Mouse (Mus musculus) adrenal gland, postnatal 36 days (tissue): ENCODE data around the gene Slc26a1. TPM values are rescaled to one million over a fixed set of nuclear protein-coding genes. Genes with fewer than 3 reads are reported as not detected.

Source experiments
- DNase-seq, 2 experiments: peaks; one replicate each; pipeline ENCODE4 v3.0.0; 2021; ENCODE audit warnings: mixed read lengths in 1 of 2
- long read RNA-seq, 2 experiments: library from polyadenylated mRNA; stranded (forward); transcript quantifications; one replicate each; pipeline ENCODE4 v2.0.0; 2021; ENCODE audit warnings: borderline sequencing depth in 2 of 2
- total RNA-seq, 2 experiments: library from RNA; stranded (reverse); gene quantifications; 2 replicates each; pipeline ENCODE4 v1.2.3; 2021

The Slc26a1 gene
- under 1 TPM in 1 of 2 experiments, not detected in 1; 0.30 TPM for total RNA-seq
- long read RNA-seq, experiment 1, result 0 reads
- long read RNA-seq, experiment 2, result 0 reads

DNA sequence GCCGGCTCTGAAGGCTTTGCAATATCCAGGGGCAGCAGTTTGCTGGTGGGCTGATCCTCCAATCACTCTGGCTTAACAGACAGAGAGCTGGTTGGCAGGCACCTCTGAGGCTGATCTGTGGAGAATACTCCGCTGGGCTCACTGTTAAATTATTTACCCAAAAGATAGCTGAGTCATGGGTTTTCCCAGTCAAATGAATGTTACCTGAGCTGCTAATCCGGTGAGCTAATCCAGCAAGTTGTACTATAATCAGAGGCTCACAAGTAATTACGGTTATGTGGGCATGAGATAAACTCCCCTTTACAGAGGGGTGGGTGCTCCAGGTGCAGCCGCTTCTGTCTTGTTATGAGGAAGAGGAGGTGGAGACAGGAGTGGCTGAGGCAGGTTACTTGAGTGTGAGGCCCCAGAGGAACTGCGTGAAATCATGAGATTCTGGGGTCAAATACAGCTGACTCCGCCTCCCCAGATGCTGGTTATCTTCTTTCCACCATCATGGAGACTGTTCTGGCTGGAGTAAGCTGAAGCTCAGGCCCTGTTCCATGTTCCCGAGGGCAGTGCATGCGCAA is at the start of gene Slc26a1:
TSS of gene Slc26a1 (minus strand) at position 319 of the 566 bp plus-strand sequence.
- DNase-seq, result no peak

DNA sequence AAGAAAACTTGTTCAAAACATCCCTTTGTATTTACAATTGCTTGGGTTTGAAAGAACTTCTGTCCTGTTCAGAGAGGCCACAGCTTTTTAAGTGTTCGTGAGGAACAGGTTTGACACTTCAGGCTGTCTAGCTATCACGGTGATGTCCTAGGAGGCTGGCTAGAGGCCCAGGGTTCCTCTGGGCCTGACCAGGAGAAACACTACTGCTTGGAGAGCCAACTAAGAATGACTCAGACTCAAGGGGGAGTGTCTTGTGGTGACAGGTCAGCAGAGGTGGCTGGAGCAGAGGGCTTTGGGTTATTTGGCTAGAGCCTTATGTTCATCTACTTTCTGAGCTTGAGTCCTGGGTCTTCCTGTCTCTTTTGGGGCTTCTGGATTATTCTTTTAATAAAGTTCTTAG is 48.6 kb upstream of the Slc26a1 start:
- peak; percentile 73 to 77 for DNase-seq

DNA sequence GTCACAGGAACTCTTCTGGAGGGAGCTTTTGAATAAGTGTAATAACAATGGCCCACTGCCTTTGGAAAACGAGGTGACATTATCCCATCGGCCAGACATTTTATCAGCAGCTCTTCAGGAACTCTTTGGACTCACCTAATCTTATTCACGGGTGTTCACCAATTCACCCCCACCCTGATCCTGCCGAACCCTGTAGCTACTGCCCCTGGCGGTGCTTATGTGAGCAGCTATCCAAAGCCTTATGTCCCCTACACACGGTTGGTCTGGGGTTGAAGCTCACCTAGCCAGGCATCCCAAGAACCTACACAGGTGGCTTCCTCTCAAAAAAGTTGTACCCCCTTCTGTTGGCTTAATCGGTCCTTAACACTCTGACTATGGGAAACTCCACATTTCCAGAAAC is 44.4 kb upstream of the Slc26a1 start:
- DNase-seq, result no peak

DNA sequence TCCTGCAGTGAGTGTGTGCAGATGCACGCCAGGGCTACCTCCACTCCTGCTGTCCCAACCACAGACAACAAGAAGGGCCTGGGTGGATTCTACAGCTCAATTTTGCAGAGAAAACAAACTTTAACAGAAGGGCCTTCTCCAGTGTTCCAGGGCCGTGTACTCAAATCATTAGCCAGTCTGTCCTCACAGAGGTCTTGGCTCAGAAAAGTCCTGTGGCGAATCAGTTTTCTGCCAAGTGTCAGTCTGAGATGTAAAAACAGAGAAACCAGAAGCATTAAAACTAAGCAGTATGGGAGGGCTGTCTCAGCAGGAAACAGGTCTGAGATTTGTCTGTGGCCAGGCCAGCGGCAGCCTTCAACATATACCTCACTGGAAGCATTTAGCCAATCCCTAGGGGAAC is 42.7 kb upstream of the Slc26a1 start:
- DNase-seq, result no peak

DNA sequence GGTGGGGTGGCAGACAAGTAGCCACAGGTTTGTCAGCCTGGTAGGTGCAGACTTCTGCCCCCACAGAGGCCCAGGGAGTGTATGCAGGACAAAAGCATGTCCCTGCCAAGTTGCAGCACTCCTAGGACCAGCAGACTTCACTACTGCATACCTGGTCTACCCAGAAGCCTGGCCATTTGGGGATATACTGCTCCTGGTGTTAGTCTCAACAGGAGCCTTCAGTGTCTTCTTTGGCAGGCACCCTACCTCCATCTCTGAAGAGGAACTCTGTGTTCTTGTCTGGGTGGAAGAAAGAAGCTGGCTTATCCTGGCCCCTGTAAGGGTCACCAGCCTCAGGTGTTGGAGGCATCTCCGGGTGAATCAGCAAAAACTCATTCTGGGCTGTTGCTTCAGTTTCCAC is 40.6 kb upstream of the Slc26a1 start:
- DNase-seq, result no peak

DNA sequence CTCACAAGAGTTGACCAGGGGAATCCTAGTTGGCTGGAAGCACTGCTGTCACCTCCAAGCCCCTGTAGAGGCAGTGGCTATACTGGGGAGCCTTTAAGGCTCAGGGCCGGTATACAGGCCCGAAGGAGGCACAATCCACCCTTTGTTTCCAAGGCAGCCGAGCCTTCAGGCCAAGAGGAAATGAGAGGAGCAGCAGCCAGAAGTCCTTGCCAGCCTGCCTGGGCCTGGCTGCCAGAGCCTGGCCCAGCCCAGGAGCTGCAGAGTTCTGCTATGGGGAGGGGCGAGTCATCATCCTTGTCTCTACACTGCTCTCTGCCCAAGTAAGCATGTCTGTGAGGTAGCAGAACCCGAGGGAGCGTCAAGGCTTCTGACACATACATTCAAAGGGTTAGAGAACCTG is 38.8 kb upstream of the Slc26a1 start:
- DNase-seq, result peak; percentile 36 to 57

DNA sequence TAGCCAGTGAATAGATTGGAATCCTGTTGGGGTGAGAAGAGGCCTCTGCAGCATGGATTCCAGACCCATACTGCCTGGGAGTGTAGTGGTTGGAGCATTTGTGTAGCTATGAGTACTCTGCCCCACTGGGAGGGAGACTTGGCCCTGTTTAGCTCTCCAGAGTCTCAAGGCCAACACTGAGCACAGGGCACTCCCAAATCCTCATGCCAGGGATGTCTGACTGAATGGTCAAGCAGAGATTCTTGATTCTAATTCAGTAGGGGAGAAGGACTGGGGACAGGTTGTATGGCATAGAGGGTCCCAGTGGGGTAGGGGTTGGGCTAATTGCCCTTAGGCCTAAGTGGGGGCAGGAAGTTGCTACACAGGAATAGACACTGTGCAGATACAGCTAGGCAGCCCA is 38.3 kb upstream of the Slc26a1 start:
- DNase-seq, result peak; percentile 33 to 58

DNA sequence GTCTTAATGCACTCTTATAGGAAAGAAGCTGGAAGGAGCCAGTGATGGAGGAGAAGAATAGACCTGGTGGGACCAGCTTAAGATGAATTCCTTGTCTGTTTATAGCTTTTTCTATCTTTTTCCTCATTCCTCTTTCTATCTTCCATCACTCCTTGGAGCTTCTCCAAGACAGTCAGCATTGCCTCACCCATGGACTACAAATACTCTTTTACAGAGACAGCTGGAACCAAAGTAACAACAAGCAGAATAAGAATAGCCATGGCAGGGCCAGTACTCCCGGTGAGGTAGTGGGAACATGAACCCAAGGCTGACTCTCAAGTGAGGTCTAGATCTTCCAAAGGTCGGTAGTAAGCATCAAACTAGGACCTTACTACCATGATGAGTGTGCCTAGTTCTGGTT is 37.7 kb upstream of the Slc26a1 start:
- no peak for DNase-seq

DNA sequence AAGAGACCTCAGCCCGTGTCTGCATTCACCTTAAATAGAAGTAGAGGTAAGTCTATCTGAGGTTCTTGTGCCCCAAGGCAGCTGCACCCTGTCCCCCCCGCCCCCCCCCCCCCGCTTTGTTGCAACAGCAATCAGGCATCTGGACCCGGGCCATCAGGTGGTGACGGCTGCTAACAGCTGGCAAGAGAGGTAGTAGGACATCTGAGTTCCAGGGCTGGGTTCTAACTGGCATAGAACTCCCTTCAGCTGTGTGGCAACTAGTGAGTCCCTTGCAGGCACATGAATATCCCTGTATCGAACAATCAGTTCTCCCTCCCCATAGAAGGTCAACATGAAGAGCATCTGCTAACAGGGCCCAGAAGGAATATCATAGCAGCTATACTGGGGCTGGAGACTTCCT is 36.6 kb upstream of the Slc26a1 start:
- DNase-seq, result peak in 1 of 2 experiments; percentile 21

DNA sequence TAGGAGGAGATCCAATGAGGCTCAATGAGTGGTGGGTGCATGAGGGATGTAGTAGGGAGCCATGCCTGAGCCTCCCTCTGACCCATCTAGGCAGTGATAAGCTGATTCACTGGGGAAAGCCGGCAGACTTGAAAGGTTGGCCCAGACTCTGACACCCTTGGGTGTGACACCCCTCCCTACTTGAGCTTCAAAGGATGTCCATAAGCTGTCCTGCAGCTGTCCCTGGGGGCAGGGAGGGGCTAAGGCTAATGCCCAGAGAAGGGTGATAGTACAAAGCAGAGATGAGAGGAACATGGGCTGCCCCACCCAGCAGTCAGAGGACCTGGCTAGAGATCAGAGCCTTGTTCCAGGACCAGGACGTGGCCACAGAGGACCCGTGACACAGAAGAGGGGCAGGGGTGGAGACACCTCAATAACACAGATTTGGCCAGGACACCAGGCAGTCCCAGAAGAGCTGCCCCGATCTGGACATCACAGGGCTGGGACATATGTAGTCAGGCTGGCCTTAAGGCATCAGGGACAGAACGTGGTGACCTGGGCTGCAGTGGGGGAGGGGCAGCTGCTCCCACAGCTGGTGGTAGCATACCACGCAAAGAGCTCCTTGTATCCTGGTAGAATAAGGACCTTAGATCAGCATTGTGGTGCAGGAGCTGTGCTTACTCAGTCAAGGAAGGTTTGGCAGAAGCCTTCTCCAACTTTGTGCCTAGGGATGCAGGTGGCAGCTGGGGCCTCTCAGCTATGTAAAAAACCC is 33.8 kb upstream of the Slc26a1 start:
- DNase-seq, result peak in 1 of 2 experiments; percentile 36

DNA sequence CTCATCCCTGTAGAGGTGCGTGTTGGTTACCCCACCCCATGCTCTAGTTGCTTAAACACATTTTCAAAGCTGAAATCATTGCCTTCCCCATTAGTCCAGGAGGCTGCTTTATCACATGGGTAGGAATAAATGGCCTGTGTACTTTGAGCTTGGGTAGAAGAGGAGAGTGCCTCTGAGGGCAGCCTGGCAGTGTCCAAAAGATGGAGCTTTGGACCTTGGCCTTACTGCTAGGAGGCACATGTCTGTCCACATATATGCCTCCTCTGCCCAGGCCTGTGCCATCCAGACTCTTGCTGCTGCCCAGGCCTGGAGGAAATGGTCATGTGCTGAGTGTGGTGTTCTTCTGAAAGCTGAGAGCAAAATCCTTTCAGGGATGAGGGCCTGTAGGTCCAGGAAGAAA is 33.0 kb upstream of the Slc26a1 start:
- DNase-seq, result no peak

DNA sequence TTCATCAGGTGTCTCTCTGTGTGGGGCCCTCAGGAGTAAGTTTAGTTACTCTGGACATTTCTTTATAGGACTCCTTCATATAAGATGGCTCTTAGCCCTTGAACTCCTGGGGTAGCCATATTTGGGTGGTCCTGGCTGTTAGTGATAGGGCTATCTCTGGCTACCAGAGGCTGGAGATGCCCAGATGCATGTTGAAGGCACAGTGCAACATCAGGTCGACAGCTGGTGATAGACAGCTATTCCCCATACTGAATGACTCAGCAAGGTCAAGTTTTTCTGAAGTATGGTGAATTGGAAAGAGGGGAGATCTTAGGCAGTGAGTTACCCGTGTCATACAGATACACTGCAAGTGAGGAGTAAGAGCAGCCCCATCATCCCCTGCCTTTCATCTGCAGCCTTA is 32.4 kb upstream of the Slc26a1 start:
- DNase-seq, result no peak

DNA sequence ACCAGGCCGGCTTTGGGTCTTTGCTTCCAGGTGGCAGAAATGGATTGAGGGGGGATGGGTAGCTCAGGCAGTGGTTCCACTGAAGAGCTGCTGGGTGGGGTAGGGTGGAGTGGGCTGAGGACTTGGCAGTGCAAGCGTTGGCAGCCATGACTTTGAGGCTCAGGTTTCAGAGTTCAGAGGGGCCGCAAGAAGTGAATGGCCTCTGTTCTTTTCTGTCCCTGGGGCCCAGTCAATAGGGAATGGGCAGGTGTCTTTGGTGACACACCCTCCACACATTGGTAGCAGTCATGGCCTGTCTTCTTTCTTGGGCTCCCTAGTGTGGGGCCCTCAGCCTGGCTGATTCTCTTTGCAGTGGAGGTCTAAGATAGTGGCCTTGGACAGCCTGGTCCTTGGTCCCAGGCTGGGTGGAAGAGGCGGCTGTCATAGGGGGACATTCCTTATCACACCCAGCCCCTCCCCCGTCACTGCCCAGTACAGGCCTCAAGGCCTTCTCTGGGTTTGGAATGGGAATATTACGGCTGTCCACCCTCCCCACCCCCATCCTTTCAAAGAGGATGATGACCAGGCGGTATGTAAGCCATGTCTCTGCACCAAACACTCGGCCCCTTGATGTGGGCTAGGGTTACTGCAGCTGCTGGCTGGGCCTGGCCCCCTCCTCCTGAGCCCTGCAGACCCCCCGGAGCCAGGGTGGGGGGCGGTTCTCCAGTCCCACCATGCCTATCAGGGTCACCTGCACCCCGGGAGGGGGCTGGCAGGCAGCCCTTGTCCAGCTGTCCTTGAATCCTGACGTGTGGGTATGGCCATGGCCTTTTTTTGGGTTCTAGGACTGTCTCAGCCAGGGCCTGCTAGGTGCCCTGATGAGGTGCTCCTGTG is 28.6 kb upstream of the Slc26a1 start:
- peak; percentile 39 to 65 for DNase-seq

DNA sequence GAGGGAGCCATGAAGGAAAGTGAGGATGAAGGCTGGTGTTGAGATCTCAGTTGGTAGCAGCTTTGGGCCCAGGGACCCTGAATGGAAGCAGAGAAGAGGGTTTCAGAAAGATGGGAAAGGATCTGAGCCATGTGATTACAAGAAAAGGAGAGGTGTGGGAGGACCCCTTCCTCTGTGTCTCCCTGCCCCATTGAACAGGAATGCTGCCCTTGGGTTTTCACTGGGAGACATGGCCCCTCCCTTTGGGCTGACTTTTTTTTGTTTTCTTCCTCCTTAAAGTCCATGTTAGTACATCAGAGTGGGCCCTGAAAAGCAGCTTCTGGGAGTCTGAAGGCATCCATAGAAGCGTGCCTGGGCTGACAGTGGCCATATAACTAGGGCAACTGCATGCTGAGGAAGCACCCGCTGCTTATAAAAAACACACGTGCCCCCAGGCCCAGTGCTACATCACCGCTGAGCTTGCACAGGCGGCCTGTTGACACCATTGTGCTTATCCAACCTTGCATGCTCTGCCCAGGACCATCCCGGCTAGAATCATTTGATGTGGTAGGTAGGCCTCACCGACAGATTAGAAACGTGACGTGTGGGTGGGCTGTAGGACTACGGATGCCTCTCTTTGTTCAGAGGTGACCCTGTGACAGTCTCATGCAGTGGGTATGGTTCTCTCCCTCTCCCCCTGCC is 26.1 kb upstream of the Slc26a1 start:
- DNase-seq, result no peak

DNA sequence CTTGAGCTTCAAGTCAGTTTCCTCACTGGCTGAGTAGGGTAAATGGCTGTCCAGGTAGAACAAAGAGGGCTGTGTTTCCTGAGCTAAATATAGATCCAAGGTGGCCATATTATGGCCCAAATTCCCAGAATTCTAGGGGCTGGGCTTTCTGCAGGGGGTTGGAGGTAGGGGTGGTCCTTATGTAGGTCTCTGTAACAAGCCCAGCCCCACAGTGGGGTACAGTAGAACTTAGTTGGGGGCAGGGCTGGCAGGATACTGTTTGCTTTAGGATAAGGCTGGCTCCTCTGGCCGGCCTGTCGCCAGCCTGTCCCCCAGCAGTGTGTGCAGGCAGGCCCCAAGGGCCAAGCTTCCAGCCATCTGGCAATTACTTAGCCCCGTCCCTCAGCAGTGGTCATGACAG is 25.0 kb upstream of the Slc26a1 start:
- DNase-seq, result no peak

DNA sequence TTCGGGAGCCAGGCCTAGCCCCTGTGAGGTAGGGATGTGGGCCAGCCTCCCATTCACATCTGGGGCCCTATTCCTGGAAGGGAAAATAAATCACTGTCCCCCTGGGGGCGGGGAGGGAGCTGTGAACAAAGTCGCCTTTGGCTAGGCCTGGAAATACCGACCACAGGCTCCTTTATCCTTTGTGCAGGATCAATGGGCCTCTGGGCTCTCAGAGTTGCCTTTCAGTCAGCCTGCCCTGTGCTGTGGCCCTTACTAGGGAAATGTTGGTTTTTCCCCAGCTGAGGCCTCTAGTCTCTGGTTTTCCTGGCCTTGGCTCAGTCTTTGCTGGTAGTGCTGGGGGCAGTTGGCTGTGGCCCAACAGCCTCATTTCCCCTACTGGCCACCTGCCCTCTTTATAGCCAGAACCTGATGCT is 22.0 kb upstream of the Slc26a1 start:
- DNase-seq, result no peak

DNA sequence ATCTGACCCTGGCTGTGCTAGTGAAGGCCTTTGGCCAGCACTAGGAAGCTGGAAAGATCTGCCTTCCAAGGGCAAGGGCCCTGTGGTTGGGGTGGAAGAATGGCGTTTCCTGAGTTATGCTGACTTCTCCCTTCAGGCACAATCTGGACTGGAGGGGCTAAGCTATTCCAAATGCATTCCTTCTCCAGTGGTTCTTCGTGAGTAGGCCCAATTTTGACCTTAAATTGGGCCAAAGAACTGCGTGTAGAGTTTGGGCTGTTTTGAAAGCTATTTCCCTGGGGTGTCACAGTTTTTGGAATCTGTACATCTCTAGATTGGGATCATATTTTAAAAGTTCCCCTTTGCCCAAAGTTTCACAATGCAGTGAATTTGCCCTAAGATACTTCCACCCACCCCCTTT is 21.2 kb upstream of the Slc26a1 start:
- DNase-seq, result no peak

DNA sequence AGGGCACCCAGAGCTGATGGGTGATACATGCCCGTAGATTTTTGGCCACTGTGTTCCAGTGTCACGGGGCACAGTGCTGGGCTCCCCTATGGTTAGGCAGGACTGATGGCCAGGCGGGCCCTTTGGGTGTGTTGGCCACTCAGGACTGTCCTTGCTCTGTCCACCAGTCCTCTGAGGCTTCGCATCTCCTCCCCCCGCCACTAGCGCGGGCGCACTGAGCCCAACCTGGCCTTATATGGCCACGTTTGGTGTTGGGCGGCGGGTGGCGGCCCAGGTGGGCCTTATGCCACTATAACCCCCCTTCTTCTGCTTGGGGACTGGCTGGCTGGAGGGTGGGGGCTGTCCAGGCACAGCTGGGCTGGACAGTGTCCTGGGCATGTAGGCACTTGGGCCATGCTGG is 20.5 kb upstream of the Slc26a1 start:
- no peak for DNase-seq

DNA sequence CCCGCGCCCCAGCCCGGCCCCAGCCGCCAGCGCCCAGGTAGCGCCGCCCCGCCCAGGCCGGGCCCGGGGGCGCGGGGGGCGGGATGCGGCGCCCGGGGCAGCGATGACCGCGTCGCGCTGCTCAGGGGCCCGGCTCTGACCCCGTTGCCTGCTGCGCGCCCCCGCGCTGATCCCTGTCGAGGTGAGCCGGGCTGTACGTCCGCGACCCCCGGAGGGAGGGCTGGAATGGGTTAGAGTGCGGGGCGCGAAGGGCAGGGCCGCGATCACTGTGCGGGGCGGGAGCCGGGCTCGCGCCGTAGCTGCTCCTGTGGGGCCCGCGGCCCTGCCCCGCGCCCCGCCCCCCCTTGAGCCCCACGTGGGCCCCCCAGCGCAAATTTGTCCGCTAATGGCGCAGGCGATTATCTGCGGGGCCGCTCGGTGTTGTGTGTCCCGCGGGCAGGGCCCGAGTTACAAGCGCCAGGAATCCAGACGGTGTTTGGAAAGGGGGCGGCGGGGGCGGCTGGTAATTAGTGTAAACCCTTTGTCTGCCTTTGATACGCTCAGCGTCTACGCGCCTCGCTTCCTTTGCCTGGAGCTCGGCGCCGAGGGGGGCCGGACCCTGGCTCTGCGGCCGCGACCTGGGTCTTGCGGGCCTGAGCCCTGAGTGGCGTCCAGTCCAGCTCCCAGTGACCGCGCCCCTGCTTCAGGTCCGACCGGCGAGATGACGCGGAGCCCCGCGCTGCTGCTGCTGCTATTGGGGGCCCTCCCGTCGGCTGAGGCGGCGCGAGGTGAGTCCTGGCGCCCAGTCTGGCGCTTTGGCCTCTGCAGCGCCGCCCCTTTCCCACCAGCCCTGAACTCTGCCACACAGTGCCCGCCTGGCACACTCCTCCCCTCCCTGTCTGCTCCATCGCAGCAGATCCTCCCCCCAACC is 19.2 kb upstream of the Slc26a1 start:
- DNase-seq, result peak; percentile 70 to 71

DNA sequence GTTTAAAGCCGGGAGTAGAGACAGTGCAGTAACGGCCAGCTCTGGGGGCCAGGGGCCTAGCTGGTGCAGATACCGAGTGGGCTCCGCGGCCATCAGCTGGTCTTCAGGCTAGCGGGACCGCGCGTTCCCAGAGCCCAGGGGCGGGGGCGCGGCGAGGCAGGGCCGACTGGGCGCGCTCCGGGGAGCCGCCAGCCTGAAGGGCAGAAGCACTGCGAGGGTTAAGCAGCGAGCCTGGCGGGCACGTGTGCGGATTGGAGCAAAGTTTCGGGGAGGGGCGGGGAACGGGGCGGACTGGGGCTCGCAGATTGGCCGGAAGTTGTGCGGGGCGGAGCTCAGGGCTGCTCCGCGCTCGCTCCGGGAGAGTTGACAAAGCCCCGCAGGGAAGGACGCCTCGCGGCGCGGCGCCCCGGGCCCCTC is 18.5 kb upstream of the Slc26a1 start:
- peak; percentile 91 to 95 for DNase-seq

DNA sequence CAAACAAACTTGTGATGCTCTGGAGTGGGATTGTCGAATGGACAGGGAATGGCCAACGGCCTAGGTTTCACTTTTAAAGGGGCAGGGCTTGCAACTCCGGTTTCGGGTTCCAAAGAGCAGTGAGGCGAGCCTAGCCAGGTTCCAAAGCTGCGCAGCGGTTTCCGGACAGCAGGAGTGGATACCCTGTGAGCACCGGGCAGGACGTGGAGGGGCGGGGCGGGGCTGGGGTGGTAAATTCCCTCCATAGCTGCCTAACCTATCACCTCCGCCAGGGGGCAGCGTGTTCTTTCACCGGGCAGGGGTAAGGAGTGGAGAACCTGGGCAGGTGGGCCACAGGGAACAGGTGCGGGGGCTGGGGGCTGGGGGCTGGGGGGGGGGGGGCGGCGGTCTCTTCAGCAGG is 16.9 kb upstream of the Slc26a1 start, which contains the start of gene Fgfrl1:
TSS of gene Fgfrl1 (plus strand) at position 112 of the 400 bp plus-strand sequence.
- DNase-seq, result peak; percentile 73 to 87
